ENCODE assay signal across 15 mouse cellular contexts in genomic region chr1:38399269-38399668, GRCm38 (mm10).
A peak's percentile ranks its signal among the peaks of the same experiment; 100 is the strongest.
DNase-seq lines count a peak whose midpoint lies in the region; ATAC-seq and TF ChIP-seq lines count a peak whose summit lies in the region.
"Had no signal": no experiment of that assay in that cellular context is flagged by ENCODE, and none has a peak within 500 bp of the region (broad histone marks: within the 10 kb centered on the region; RNA-seq: fewer than 3 reads in every experiment).

No protein-coding gene starts in this region.

- ATAC-seq in hindbrain, embryonic 13.5 days (ENCODE audit: low FRiP score) = no peak
- ATAC-seq in hindbrain, postnatal 0 days = no peak
- no peak for ATAC-seq in cerebellum, adult (ENCODE audit: insufficient number of reproducible peaks, low FRiP score, low TSS enrichment)
- ATAC-seq: midbrain, embryonic 13.5 days had no signal

- intact Hi-C loops in left cerebral cortex, postnatal 10 days (cut with DNase I) = no loop called here

- no peaks in the 10 kb centered on the region for H3K9me3 ChIP-seq in hindbrain, embryonic 13.5 days
- H3K9me3 ChIP-seq in hindbrain, postnatal 0 days (ENCODE audit: low read length) = no peaks in the 10 kb centered on the region
- H3K9me3 ChIP-seq: forebrain, embryonic 12.5 days; heart, embryonic 13.5 days; midbrain, embryonic 13.5 days; stomach, embryonic 15.5 days had no signal

- H3K4me2 ChIP-seq in hindbrain, embryonic 13.5 days = no peak overlapping the region
- no peak overlapping the region for H3K4me2 ChIP-seq in hindbrain, postnatal 0 days (ENCODE audit: low read depth, low read length)
- H3K4me2 ChIP-seq: forebrain, embryonic 12.5 days; heart, embryonic 13.5 days; liver, embryonic 11.5 days; midbrain, embryonic 13.5 days; stomach, embryonic 15.5 days had no signal

- no peak for TF ChIP-seq CTCF in hindbrain, postnatal 0 days (IDR thresholded peaks at IDR 0.05; ENCODE audit: low read depth)

- no peaks in the 10 kb centered on the region for H3K27me3 ChIP-seq in hindbrain, embryonic 13.5 days
- H3K27me3 ChIP-seq in hindbrain, postnatal 0 days (ENCODE audit: insufficient read depth, low read length) = no peaks in the 10 kb centered on the region
- H3K27me3 ChIP-seq: heart, embryonic 13.5 days; midbrain, embryonic 13.5 days; stomach, embryonic 15.5 days had no signal

- DNase-seq in hindbrain, postnatal 0 days (ENCODE audit: low spot score) = no peak
- DNase-seq in retina, postnatal 1 day = peak; percentile 61
- no peak for DNase-seq in retina, embryonic 14.5 days (ENCODE audit: low spot score)
- DNase-seq in thymus, postnatal 0 days (ENCODE audit: low spot score) = peak; percentile 74
- no peak for DNase-seq in left cerebral cortex, postnatal 10 days (ENCODE audit: extremely low spot score in 1 of 2, low spot score in 2 of 2)
- DNase-seq: embryo, embryonic 11 days had no signal

- H3K27ac ChIP-seq in hindbrain, embryonic 13.5 days = peak overlapping the region; percentile 12; the same call in 1 of the 2 replicates
- no peak overlapping the region for H3K27ac ChIP-seq in hindbrain, postnatal 0 days
- H3K27ac ChIP-seq: forebrain, embryonic 12.5 days; heart, embryonic 13.5 days; macrophage; midbrain, embryonic 13.5 days; stomach, embryonic 15.5 days had no signal

- WGBS in hindbrain, embryonic 13.5 days = 93% methylated on average over 10 of the region's 10 CpGs
- 87% methylated on average over 10 of the region's 10 CpGs for WGBS in hindbrain, postnatal 0 days

- H3K36me3 ChIP-seq in hindbrain, embryonic 13.5 days = no peaks in the 10 kb centered on the region
- no peaks in the 10 kb centered on the region for H3K36me3 ChIP-seq in hindbrain, postnatal 0 days (ENCODE audit: insufficient read depth, low read length)
- H3K36me3 ChIP-seq: forebrain, embryonic 12.5 days; heart, embryonic 13.5 days; midbrain, embryonic 13.5 days; stomach, embryonic 15.5 days had no signal

- H3K9ac ChIP-seq in hindbrain, embryonic 13.5 days = no peak overlapping the region
- H3K9ac ChIP-seq in hindbrain, postnatal 0 days (replicated peaks; ENCODE audit: low read length) = no peak overlapping the region
- H3K9ac ChIP-seq: forebrain, embryonic 12.5 days; heart, embryonic 13.5 days; midbrain, embryonic 13.5 days; stomach, embryonic 15.5 days had no signal

- H3K4me1 ChIP-seq in hindbrain, embryonic 13.5 days (replicated peaks) = peaks cover 59% of the 10 kb centered on the region
- H3K4me1 ChIP-seq in hindbrain, postnatal 0 days (ENCODE audit: insufficient read depth, low read length) = peaks cover 3% of the 10 kb centered on the region

- no peak overlapping the region for H3K4me3 ChIP-seq in hindbrain, embryonic 13.5 days
- no peak overlapping the region for H3K4me3 ChIP-seq in hindbrain, postnatal 0 days (ENCODE audit: low read length)
- H3K4me3 ChIP-seq: forebrain, embryonic 12.5 days; heart, embryonic 13.5 days; midbrain, embryonic 13.5 days; myocyte; stomach, embryonic 15.5 days had no signal

Comparison
In these comparisons a context has a peak if more than half of its experiments do, and no peak if none do; other contexts are left out.
1. DNase-seq: peak in retina, postnatal 1 day (single experiment) and thymus, postnatal 0 days (single experiment); none in hindbrain, postnatal 0 days (single experiment), retina, embryonic 14.5 days (single experiment) and left cerebral cortex, postnatal 10 days (0 of 2).